Mouse (Mus musculus) cerebellum, adult 18-20 months (tissue): Measurements from ENCODE around the gene Plin5.

Source experiments
- DNase-seq, 2 experiments: peaks; one replicate each; pipeline ENCODE4 v3.0.0; 2021

Plin5 gene

GRCm38 (mm10) chr17:56132661-56133060 is 15.3 kb upstream of the Plin5 start:
- peak in 1 of 2 experiments; percentile 60 for DNase-seq

- peak; percentile 6 to 62 for DNase-seq
Measured at GRCm38 (mm10) chr17:56131814-56132213, 14.4 kb upstream of the Plin5 start.

- peak in 1 of 2 experiments; percentile 4 for DNase-seq
Measured at GRCm38 (mm10) chr17:56131136-56131535, 13.7 kb upstream of the Plin5 start.

- DNase-seq: peak; percentile 43 to 50
Measured at GRCm38 (mm10) chr17:56128246-56128645, 10.8 kb upstream of the Plin5 start.

- no peak for DNase-seq
Measured at GRCm38 (mm10) chr17:56126175-56126574, 8.8 kb upstream of the Plin5 start.

- no peak for DNase-seq
Measured at GRCm38 (mm10) chr17:56125276-56125630, 7.9 kb upstream of the Plin5 start.

- DNase-seq: peak; percentile 52 to 72
Measured at GRCm38 (mm10) chr17:56124377-56125275, 7.2 kb upstream of the Plin5 start.

GRCm38 (mm10) chr17:56123681-56124340 is 6.4 kb upstream of the Plin5 start:
- no peak for DNase-seq

- DNase-seq: no peak
Measured at GRCm38 (mm10) chr17:56123161-56123560, 5.8 kb upstream of the Plin5 start.

GRCm38 (mm10) chr17:56121826-56122225 is 4.4 kb upstream of the Plin5 start, which contains the start of gene Lrg1:
Lrg1 (minus strand) TSS chr17:56122001.
- DNase-seq: no peak

GRCm38 (mm10) chr17:56119981-56120880 is 2.8 kb upstream of the Plin5 start:
- peak; percentile 61 to 72 for DNase-seq

GRCm38 (mm10) chr17:56119431-56119830 is 2.0 kb upstream of the Plin5 start:
- DNase-seq: no peak

- no peak for DNase-seq
Measured at GRCm38 (mm10) chr17:56116193-56116592, 1.2 kb downstream of the Plin5 start.

- no peak for DNase-seq
Measured at GRCm38 (mm10) chr17:56112743-56113142, 4.7 kb downstream of the Plin5 start.

- DNase-seq: peak; percentile 76 to 80
Measured at GRCm38 (mm10) chr17:56111864-56112263, 5.5 kb downstream of the Plin5 start.

- DNase-seq: no peak
Measured at GRCm38 (mm10) chr17:56111021-56111420, 6.4 kb downstream of the Plin5 start.

- DNase-seq: no peak
Measured at GRCm38 (mm10) chr17:56110571-56110970, 6.8 kb downstream of the Plin5 start.

- no peak for DNase-seq
Measured at GRCm38 (mm10) chr17:56109219-56110051, 8.0 kb downstream of the Plin5 start, which contains the start of gene Plin4. Plin4 (minus strand) TSS chr17:56109803.

- DNase-seq: peak; percentile 48 to 54
Measured at GRCm38 (mm10) chr17:56108334-56109044, 8.9 kb downstream of the Plin5 start.

GRCm38 (mm10) chr17:56107736-56108135 is 9.7 kb downstream of the Plin5 start:
- DNase-seq: no peak

GRCm38 (mm10) chr17:56106981-56107380 is 10.4 kb downstream of the Plin5 start:
- DNase-seq: no peak
